Mouse (Mus musculus) adipose tissue, adult 10 weeks (tissue): ENCODE data around the gene Dtx4. TPM values are rescaled to one million over a fixed set of nuclear protein-coding genes. Genes with fewer than 3 reads are reported as not detected.

Experiments
- polyA plus RNA-seq: library from polyadenylated mRNA; stranded (reverse); fragments of 350-450 nt; fragmentation: Illumina TruSeq; extraction: RNeasy Lipid Tissue Mini Kit (QIAGEN cat#74804); gene quantifications from one replicate; pipeline ENCODE4 v1.2.3, GENCODE M21; 2014; ENCODE audit warnings: low read depth, low replicate concordance

Dtx4 gene
- 35.6 TPM for polyA plus RNA-seq

GRCm38 (mm10) chr19:12501370-12502347 is at the start of gene Dtx4:
Gene Dtx4 (minus strand): TSS chr19:12501454.

GRCm38 (mm10) chr19:12545440-12545839 is 44.2 kb upstream of the Dtx4 start, which contains the start of gene Fam111a:
Gene Fam111a (plus strand): TSS chr19:12545740.

GRCm38 (mm10) chr19:12460282-12461249 is 40.7 kb downstream of the Dtx4 start, which contains the start of gene Mpeg1:
Gene Mpeg1 (plus strand): TSS chr19:12460779.

GRCm38 (mm10) chr19:12427605-12428004 is 73.6 kb downstream of the Dtx4 start, which contains the start of gene Pfpl:
Gene Pfpl (plus strand): TSS chr19:12427905.

GRCm38 (mm10) chr19:12417361-12417760 is 83.9 kb downstream of the Dtx4 start, which contains the start of gene Olfr1441:
Gene Olfr1441 (plus strand): TSS chr19:12417433.

Other genes starting within 250 kb of the Dtx4 start
- gene Olfr235, start 240.4 kb downstream of the Dtx4 start, polyA plus RNA-seq, result not detected
- gene Olfr1434, start 221.6 kb downstream of the Dtx4 start, polyA plus RNA-seq, result not detected
- gene Olfr1436, start 202.3 kb downstream of the Dtx4 start, polyA plus RNA-seq, result not detected
- not detected for gene Olfr1437, start 176.4 kb downstream of the Dtx4 start, polyA plus RNA-seq
- not detected for gene Olfr1438-ps1, start 165.5 kb downstream of the Dtx4 start, polyA plus RNA-seq
- not detected for gene Olfr1440, start 114.2 kb downstream of the Dtx4 start, polyA plus RNA-seq
- not detected for gene Olfr1441, start 84.0 kb downstream of the Dtx4 start, polyA plus RNA-seq
- gene Pfpl, start 73.5 kb downstream of the Dtx4 start, polyA plus RNA-seq, result not detected
- 28.1 TPM for gene Mpeg1, start 40.7 kb downstream of the Dtx4 start, polyA plus RNA-seq
- gene Fam111a, start 44.3 kb upstream of the Dtx4 start, polyA plus RNA-seq, result 5.8 TPM
- not detected for gene Gm4952, start 98.5 kb upstream of the Dtx4 start, polyA plus RNA-seq
- 0.79 TPM for gene Glyat, start 131.9 kb upstream of the Dtx4 start, polyA plus RNA-seq
- not detected for gene Olfr1442, start 169.0 kb upstream of the Dtx4 start, polyA plus RNA-seq
- not detected for gene Olfr1443, start 176.7 kb upstream of the Dtx4 start, polyA plus RNA-seq
- 1.5 TPM for gene Keg1, start 194.3 kb upstream of the Dtx4 start, polyA plus RNA-seq